Mouse (Mus musculus): ENCODE data around the gene Map3k5. TPM values are rescaled to one million over a fixed set of nuclear protein-coding genes. Genes with fewer than 3 reads are reported as not detected.

Map3k5 gene
- polyA plus RNA-seq, 1 experiment: 2.2 TPM

DNA sequence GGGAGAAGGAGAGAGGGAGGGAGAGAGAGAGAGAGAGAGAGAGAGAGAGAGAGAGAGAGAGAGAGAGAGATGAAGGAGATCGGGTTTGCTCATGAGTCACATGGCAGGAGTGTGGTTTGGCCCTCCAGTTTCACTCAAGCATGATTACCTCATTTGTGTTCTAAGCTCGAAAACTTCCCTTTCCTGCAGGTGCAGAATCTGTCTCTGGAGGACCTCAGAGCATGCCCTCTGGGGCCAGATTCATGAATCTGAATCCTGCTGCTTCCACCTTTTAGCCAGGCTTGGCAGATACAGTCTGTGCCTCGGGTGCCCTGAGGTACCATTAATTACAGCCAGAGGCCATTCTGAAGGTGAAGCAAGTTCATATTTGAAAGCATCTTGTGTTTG, 57.6 kb downstream of the Map3k5 start:
- no peaks in the 10 kb centered on the region for H3K36me3 ChIP-seq (ENCODE audit: control insufficient read depth, insufficient read depth, low read length)
- H3K27me3 ChIP-seq (ENCODE audit: control insufficient read depth, insufficient read depth, low read length): no peaks in the 10 kb centered on the region
- TF ChIP-seq CTCF (IDR thresholded peaks at IDR 0.05; ENCODE audit: extremely low read depth, insufficient read length, insufficient replicate concordance, low read depth, low read length) (no peak), POLR2A (IDR thresholded peaks at IDR 0.05; ENCODE audit: low read depth, low read length) (no peak)
- WGBS: 33% methylated on average over 3 of the region's 3 CpGs
- H3K27ac ChIP-seq (ENCODE audit: insufficient read depth, low read depth, low read length): no peak overlapping the region
- H3K4me3 ChIP-seq (ENCODE audit: low read depth, low read length): no peak overlapping the region
- peaks cover 1% of the 10 kb centered on the region; the same call in 1 of the 2 replicates for H3K4me1 ChIP-seq (ENCODE audit: control insufficient read depth, insufficient read depth, insufficient read length, low read length)

DNA sequence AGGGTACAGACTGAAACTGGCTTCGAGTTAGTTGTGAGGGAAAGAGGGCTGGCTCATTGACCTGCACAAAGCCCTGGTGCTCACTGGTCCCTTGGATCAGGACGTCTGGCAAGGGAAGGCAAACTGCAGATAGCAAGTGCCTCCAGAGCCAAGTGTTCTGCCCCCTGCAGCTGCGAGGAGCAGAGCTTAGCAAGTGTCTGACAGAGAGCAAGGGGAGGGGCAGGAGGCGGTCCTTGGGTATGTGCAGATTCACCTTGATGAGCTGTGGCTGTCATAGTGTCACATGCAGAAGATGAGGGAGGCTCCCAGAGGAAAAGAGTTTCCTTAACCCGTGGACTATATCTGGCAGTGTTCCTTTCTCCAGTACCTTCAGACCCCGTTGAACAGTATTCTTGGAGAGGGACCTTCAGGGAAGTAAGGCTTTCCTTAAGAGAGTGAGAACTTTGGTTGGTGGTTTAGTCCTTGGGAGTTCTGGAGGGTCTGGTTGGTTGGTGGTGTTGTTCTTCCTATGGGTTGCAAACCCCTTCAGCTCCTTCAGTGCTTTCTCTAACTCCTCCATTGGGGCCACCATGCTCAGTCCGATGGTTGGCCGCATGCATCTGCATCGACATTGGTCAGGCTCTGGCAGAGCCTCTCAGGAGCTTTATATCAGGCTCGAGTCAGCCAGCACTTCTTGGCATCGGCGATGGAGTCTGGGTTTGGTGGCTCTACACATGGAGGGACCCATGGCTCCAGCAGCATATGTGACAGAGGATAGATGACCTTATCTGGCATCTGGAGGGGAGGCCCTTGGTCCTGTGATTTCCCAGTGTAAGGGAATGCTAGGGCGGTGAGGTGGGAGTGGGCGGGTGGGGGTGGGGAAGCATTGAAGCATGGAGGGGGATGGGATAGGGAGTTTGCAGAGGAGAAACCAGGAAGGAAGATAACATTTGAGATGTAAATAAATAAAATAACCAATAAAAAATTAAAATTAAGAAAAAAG, 60.5 kb downstream of the Map3k5 start:
- Histone ChIP-seq H3K4me1 (ENCODE audit: control insufficient read depth, insufficient read depth, insufficient read length, low read length) (peaks cover 1% of the 10 kb centered on the region), H3K27ac (ENCODE audit: insufficient read depth, low read depth, low read length) (no peak overlapping the region), H3K36me3 (ENCODE audit: control insufficient read depth, insufficient read depth, low read length) (no peaks in the 10 kb centered on the region), H3K27me3 (ENCODE audit: control insufficient read depth, insufficient read depth, low read length) (no peaks in the 10 kb centered on the region), H3K4me3 (ENCODE audit: low read depth, low read length) (no peak overlapping the region)
- TF ChIP-seq CTCF (IDR thresholded peaks at IDR 0.05; ENCODE audit: extremely low read depth, insufficient read length, insufficient replicate concordance, low read depth, low read length) (no peak), POLR2A (IDR thresholded peaks at IDR 0.05; ENCODE audit: low read depth, low read length) (no peak)
- WGBS: 79% methylated on average over 14 of the region's 14 CpGs

DNA sequence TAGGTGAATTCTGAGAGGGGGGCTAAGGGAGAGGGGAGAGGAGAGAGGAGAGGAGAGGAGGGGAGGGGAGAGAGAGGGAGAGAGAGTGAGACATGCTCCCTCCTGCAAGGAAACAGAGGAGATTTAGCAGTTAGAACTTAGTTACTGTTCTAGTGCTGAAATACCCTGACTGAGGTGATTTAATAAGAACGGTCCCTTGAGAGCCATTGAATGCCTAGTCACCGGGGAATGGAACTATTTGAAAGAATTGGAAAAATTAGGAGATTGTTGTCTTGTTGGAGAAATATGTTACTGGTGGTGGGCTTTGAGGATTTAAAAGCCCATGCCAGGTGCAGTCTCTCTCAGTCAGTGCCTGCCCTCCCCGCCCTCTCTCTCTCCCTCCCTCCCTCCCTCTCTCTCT, 61.9 kb downstream of the Map3k5 start:
- H3K4me1 ChIP-seq (ENCODE audit: control insufficient read depth, insufficient read depth, insufficient read length, low read length): peaks cover 1% of the 10 kb centered on the region
- H3K36me3 ChIP-seq (ENCODE audit: control insufficient read depth, insufficient read depth, low read length): peaks cover 2% of the 10 kb centered on the region; the same call in 1 of the 2 replicates
- TF ChIP-seq CTCF (IDR thresholded peaks at IDR 0.05; ENCODE audit: extremely low read depth, insufficient read length, insufficient replicate concordance, low read depth, low read length) (no peak), POLR2A (IDR thresholded peaks at IDR 0.05; ENCODE audit: low read depth, low read length) (no peak)
- H3K27ac ChIP-seq (ENCODE audit: insufficient read depth, low read depth, low read length): no peak overlapping the region
- 98% methylated on average over 3 of the region's 3 CpGs for WGBS
- H3K4me3 ChIP-seq (ENCODE audit: low read depth, low read length): no peak overlapping the region
- no peaks in the 10 kb centered on the region for H3K27me3 ChIP-seq (ENCODE audit: control insufficient read depth, insufficient read depth, low read length)

DNA sequence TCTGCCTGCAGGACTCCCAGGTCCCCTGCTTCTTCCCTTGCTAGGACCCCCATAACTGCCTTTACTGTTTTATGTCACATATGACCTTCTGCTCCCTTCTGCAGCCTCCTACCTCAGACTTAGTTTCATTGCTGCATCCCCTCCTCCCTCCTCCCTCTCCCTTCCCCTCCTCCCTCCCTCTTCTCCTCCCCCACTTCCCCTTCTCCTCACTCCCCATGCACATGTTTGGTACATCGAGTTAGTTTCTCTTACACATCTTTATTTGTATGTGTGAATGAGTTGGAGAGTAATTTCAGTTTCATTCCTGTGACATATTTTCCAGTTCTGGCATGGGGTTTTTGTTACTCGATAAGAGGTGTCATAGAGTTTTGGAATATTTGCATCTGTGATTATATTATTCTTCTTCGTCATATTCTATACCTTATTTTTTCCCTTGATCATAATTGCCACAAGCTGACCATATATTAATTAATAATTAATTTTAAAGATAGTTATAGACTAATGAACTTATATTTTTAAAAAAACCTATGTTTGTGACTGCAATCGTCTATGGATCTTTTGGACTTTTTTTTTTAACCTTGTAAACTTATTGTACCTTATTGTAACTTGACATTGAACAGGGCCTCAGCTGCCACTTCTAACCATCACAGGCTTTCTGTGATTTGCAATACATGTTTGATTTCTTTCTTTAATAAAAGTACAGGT, 65.6 kb downstream of the Map3k5 start:
- WGBS: 64% methylated on average over 4 of the region's 4 CpGs
- no peak for TF ChIP-seq CTCF (IDR thresholded peaks at IDR 0.05; ENCODE audit: extremely low read depth, insufficient read length, insufficient replicate concordance, low read depth, low read length)
- no peak for TF ChIP-seq POLR2A (IDR thresholded peaks at IDR 0.05; ENCODE audit: low read depth, low read length)

DNA sequence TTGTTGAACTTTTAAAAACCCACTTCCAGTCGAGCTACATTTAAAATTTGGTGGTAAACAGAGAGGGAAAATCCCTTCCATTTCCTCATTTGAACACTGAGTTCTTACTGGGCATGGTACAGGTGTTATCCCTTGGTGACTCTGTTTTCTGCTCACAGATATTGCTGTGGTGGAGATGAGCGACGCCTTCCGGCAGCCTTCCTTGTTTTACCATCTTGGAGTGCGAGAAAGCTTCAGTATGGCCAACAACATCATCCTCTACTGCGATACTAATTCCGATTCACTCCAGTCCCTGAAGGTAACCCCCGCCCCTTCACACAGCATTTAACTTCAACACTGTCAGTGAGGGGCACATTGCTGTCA, 66.1 kb downstream of the Map3k5 start:
- H3K4me3 ChIP-seq (ENCODE audit: low read depth, low read length): no peak overlapping the region
- no peaks in the 10 kb centered on the region for H3K27me3 ChIP-seq (ENCODE audit: control insufficient read depth, insufficient read depth, low read length)
- H3K27ac ChIP-seq (ENCODE audit: insufficient read depth, low read depth, low read length): no peak overlapping the region
- TF ChIP-seq POLR2A (IDR thresholded peaks at IDR 0.05; ENCODE audit: low read depth, low read length) (no peak), CTCF (IDR thresholded peaks at IDR 0.05; ENCODE audit: extremely low read depth, insufficient read length, insufficient replicate concordance, low read depth, low read length) (no peak)
- 84% methylated on average over 8 of the region's 8 CpGs for WGBS
- H3K36me3 ChIP-seq (ENCODE audit: control insufficient read depth, insufficient read depth, low read length): peaks cover 2% of the 10 kb centered on the region; the same call in 1 of the 2 replicates
- H3K4me1 ChIP-seq (ENCODE audit: control insufficient read depth, insufficient read depth, insufficient read length, low read length): no peaks in the 10 kb centered on the region; the same call in 1 of the 2 replicates

More for the DNA sequence above, 65.6 kb downstream of the Map3k5 start:
- Histone ChIP-seq H3K36me3 (ENCODE audit: control insufficient read depth, insufficient read depth, low read length) (peaks cover 2% of the 10 kb centered on the region; the same call in 1 of the 2 replicates), H3K27ac (ENCODE audit: insufficient read depth, low read depth, low read length) (no peak overlapping the region), H3K27me3 (ENCODE audit: control insufficient read depth, insufficient read depth, low read length) (no peaks in the 10 kb centered on the region), H3K4me1 (ENCODE audit: control insufficient read depth, insufficient read depth, insufficient read length, low read length) (no peaks in the 10 kb centered on the region; the same call in 1 of the 2 replicates), H3K4me3 (ENCODE audit: low read depth, low read length) (no peak overlapping the region)

DNA sequence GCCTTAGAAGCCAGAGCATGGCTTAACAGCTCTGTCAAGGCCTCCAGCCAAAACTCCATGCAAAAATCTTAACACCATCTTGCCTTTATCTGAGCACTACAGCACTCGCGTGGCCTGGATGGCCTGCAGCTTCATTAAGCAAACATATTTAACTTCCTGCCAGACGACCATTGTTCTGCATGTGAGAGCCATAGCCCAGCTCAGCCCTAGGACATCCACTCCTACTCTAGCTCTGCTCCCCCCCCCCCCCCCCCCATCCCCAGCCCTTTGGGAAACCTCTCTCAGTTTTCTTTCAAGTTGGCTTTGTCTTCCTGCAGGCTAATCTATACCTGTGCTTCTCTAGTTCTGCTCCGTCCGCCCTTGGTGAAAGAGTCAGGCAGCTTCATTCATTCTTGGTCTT, 67.7 kb downstream of the Map3k5 start:
- Histone ChIP-seq H3K27me3 (ENCODE audit: control insufficient read depth, insufficient read depth, low read length) (no peaks in the 10 kb centered on the region), H3K4me3 (ENCODE audit: low read depth, low read length) (no peak overlapping the region), H3K27ac (ENCODE audit: insufficient read depth, low read depth, low read length) (no peak overlapping the region), H3K4me1 (ENCODE audit: control insufficient read depth, insufficient read depth, insufficient read length, low read length) (no peaks in the 10 kb centered on the region; the same call in 1 of the 2 replicates), H3K36me3 (ENCODE audit: control insufficient read depth, insufficient read depth, low read length) (peaks cover 2% of the 10 kb centered on the region; the same call in 1 of the 2 replicates)
- WGBS: 70% methylated on average over 5 of the region's 5 CpGs
- TF ChIP-seq CTCF (IDR thresholded peaks at IDR 0.05; ENCODE audit: extremely low read depth, insufficient read length, insufficient replicate concordance, low read depth, low read length) (no peak), POLR2A (IDR thresholded peaks at IDR 0.05; ENCODE audit: low read depth, low read length) (no peak)

DNA sequence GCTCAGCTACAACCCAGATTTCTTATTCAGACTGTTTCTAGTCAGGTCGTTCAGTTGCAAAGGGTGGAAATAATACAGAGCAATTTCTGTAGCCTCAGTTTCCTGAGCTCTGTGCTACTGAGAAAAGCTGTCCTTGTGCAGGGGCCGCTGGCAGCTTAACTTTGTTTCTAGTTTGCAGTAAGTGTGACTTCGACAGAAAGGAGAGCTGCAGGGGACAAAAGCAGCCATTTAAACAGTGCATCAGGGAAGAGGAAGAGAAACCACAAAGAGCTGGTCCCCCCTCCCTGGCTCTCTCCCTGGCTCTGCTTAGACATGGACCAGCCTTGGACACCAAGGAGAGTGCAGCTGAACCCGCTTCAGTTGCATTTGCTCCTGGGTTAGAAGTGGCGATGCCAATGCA, 68.7 kb downstream of the Map3k5 start:
- TF ChIP-seq POLR2A (IDR thresholded peaks at IDR 0.05; ENCODE audit: low read depth, low read length): no peak
- no peak for TF ChIP-seq CTCF (IDR thresholded peaks at IDR 0.05; ENCODE audit: extremely low read depth, insufficient read length, insufficient replicate concordance, low read depth, low read length)
- no peak overlapping the region for H3K4me3 ChIP-seq (ENCODE audit: low read depth, low read length)
- peaks cover 2% of the 10 kb centered on the region; the same call in 1 of the 2 replicates for H3K36me3 ChIP-seq (ENCODE audit: control insufficient read depth, insufficient read depth, low read length)
- no peaks in the 10 kb centered on the region for H3K27me3 ChIP-seq (ENCODE audit: control insufficient read depth, insufficient read depth, low read length)
- no peaks in the 10 kb centered on the region; the same call in 1 of the 2 replicates for H3K4me1 ChIP-seq (ENCODE audit: control insufficient read depth, insufficient read depth, insufficient read length, low read length)
- WGBS: 82% methylated on average over 5 of the region's 5 CpGs
- no peak overlapping the region for H3K27ac ChIP-seq (ENCODE audit: insufficient read depth, low read depth, low read length)
